Mouse (Mus musculus): ENCODE results near the gene Krt81.

The Krt81 gene

GRCm38 (mm10) chr15:101454774-101455173 is 8.8 kb downstream of the Krt81 start:
- in situ Hi-C loops (cut with MboI, MseI), result no loop called here

DNA sequence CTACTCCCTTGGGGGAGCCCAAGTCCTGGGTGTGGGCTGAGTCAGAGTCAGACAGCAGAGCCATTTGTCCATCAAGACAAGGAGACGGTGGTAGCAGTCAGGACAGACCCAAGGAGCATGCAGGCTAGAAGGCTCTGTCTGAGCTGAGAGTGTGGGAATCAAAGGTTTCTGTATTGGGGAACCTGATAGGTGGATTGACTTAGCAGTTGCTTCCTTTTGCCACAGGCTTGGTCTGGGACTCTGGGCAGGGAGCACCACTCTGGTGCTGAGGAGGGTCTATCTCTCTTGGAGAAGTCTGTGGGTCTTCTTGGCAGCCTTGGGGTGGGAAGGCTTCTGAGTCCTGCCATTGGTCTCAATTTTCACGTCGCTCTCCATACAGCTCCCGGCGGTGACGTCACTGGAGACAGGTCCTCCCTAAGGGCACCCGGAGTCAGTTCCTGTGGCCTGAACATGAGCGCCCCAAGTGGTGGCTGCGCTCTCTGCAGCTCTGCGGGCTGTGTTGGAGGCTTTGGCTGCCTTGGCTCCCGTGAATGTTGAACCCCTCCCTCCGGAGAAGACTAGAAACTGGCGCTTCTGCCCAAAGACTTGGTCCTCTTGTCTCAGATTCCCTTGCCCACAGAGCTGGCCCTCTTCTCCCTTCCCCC is 10.3 kb downstream of the Krt81 start:
- in situ Hi-C loops (cut with MboI, MseI), result no loop called here

GRCm38 (mm10) chr15:101447444-101447843 is 16.1 kb downstream of the Krt81 start, which contains the start of gene Krt88:
TSS of gene Krt88 (plus strand) at chr15:101447744.
- in situ Hi-C loops (cut with MboI, MseI), result no loop called here

DNA sequence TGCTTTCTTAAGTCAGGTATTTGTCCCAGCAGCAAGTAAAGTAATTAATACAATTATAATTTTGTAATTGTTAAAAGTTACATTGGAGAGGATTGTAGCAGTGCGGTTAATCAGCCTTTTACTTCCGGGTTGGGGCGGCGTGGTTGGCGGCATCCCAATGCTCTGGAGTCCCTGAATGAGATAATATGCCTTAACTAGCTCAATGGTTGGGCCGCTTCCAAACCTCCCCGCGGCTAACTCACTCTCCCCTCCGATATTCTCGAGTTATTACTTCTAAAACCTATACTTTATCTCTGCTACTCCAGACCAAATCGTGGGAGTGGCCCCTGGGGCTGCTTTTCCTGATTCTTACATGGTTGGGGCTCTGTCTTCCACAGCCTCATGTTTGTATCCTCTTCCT is 17.0 kb downstream of the Krt81 start:
- in situ Hi-C loops (cut with MboI, MseI), result no loop called here

- in situ Hi-C loops (cut with MboI, MseI), result no loop called here
Measured at GRCm38 (mm10) chr15:101440837-101441236, 22.7 kb downstream of the Krt81 start.

DNA sequence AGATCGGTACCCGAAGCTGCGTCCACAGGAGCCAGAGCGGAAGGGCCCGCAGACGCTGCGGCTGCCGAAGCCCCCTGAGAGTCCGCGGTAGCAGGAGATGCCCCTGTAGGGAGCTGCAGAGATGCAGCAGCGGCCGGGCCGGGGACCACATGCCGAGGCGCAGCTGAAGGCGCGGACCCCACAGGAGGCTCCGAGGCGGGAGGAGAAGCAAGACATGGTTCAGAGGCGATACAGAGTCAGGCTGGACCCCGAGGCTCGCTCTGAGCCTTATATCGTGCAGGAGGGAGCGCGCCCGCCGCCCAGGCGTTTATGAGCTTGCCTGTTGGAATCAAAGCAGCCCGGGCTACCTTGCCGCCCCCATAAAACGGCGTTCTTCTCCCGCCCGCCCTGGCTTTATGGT is 25.0 kb downstream of the Krt81 start, which contains the start of gene Krt87:
Gene Krt87 (minus strand): TSS at position 250 of the 400 bp plus-strand sequence.
- in situ Hi-C loops (cut with MboI, MseI), result no loop called here

- in situ Hi-C loops (cut with MboI, MseI), result no loop called here
Measured at GRCm38 (mm10) chr15:101436611-101437010, 26.9 kb downstream of the Krt81 start.

DNA sequence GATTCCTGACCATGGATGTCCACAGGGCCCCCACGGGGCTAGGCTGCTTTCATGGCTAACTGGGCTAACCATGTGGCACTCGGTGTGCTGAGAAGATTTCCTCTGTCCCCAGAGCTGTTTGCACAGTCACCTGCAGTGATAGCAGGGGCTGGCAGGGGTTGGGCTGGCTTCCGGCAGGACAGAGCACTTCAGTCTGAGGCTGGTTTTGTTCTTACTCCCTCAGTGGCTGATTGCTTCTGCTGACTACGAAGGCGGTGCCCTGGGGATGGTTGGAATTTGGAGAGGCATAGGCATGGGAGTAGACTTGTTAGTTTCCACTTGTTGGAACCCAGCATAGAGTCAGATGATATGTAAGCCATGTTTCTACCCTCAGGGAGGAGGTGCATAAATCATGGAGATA is 38.6 kb downstream of the Krt81 start:
- in situ Hi-C loops (cut with MboI, MseI), result no loop called here

DNA sequence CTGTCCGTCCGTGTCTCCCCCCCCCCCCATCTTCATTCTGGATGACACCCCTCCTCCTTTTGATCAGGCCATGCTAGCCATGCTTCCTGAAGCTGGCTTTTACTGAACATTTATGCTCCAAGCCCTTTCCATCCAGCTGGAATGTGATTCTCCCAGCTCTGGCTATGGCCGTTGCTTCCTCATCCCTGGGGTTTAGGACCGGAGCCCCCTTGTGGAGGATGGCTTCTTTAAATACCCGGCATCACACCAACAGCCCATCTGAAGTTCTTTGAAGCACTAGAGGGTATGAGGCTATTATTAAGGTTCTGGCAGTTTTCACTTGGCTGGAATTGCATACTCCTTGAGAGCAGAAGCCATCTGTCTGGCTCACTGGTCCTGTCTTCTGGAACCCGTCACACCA is 42.6 kb downstream of the Krt81 start:
- in situ Hi-C loops (cut with MboI, MseI), result no loop called here

DNA sequence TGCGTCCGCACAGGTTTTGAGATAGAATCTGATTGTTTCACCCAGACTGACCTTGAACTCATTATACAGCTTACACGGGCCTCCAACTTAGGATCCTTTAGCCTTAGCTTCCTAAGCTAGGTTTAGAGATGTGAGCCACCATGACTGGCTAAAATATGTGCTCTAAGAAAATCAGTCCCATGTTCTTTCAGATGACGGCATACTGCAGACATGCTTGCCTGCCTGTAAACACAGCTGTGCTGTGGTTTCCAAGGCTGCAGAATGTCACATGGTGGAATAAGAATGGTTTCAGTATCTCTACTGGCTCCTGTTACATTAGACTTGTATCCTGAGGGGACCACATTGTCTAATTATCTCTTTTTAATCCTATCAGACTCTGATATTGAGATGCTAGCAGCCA is 44.6 kb downstream of the Krt81 start:
- in situ Hi-C loops (cut with MboI, MseI), result loop anchor here (10.0 kb wide), 1 partner anchor 56 kb away; the partner anchor contains the start of gene Krt86

- in situ Hi-C loops (cut with MboI, MseI), result loop anchor here (10.0 kb wide), 1 partner anchor 60 kb away; the partner anchor contains the start of gene Krt86
Measured at GRCm38 (mm10) chr15:101414807-101415565, 48.6 kb downstream of the Krt81 start.

DNA sequence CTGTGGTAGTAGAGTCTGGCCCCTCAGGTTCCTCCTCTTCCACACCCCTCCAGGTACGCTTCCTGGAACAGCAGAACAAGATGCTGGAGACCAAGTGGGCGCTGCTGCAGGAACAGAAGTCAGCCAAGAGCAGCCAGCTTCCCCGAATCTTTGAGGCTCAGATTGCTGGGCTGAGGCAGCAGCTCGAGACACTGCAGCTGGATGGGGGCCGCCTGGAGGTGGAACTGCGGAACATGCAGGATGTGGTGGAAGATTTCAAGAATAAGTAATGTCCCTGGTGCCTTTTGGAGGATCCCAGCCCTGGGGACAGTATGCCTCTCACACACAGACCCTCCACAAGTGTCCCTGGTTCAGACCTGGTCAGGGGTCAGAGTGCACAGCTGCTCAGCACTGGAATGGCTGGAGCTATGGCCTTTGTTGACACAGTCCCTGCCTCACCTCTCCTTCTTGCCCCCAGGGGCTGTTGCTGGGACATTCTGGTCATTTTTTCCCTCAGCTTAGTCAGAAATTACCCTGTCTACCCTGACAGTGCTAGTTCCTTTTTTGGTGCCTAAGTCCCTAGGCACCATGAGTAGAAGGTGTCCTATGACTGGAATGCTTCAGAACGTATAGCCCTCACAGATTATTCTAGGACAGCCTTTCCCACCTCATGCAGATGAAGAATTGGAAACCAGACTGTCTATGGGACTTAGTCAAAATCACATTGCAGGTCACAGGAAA is 49.5 kb downstream of the Krt81 start:
- in situ Hi-C loops (cut with MboI, MseI), result loop anchor here (10.0 kb wide), 1 partner anchor 61 kb away; the partner anchor contains the start of gene Krt86

DNA sequence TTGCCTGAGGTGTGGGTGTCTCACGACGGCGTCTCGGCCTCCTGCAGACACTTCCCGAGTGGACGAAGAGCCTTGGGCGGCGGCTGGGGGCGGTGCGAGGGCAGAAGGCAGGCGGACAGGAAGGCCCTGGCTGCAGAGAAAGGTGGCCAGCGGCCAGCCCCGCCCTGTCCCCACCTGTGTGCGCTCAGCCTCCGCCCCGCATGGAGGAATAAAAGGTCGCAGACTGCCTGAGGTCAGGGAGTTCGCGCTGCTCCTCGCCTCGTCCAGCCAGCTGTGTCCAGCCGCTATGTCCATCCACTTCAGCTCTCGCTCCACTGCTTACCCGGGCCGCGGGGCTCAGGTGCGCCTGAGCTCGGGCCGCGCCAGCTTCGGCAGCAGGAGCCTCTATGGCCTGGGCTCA is 51.4 kb downstream of the Krt81 start:
- in situ Hi-C loops (cut with MboI, MseI), result loop anchor here (10.0 kb wide), 1 partner anchor 63 kb away; the partner anchor contains the start of gene Krt86

DNA sequence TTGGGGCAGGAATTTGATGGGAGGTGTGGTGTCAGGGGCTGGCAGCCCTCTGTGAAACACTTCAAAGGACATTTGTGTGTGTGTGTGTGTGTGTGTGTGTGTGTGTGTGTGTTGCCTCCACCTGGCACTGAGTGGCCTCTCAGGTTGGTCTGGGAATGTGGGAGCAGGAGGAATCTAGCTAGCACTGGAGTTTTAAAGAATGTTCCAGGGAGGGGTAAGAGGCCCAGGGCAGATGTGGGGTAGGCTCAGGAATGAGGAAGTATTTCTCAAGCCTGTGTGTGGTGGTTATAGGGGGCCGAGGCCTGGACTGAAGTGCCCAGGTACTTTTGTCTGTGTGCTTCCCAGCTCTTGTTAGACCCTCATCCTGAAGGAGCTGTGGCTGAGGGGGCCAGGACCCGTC is 52.8 kb downstream of the Krt81 start, which contains the start of gene Krt7:
Gene Krt7 (plus strand): TSS at position 269 of the 400 bp plus-strand sequence.
- in situ Hi-C loops (cut with MboI, MseI), result loop anchor here (10.0 kb wide), 1 partner anchor 64 kb away; the partner anchor contains the start of gene Krt86

Data from T-helper 1 cell (primary cell).